Mouse (Mus musculus): Measurements from ENCODE around the gene Nfic. TPM values are rescaled to one million over a fixed set of nuclear protein-coding genes. Genes with fewer than 3 reads are reported as not detected.

Gene Nfic
- polyA plus RNA-seq, 1 experiment: 6.1 TPM

- no peak overlapping the region for H3K27ac ChIP-seq (ENCODE audit: insufficient read depth, low read length)
- H3K27me3 ChIP-seq (ENCODE audit: control insufficient read depth, insufficient read depth, low read length, poor library complexity, severe bottlenecking): no peaks in the 10 kb centered on the region
- TF ChIP-seq EP300 (IDR thresholded peaks at IDR 0.05; ENCODE audit: insufficient read depth, low read depth, low read length) (no peak), POLR2A (IDR thresholded peaks at IDR 0.05; ENCODE audit: insufficient read depth, low read length) (no peak), CTCF (IDR thresholded peaks at IDR 0.05; ENCODE audit: low read depth, low read length) (no peak)
- H3K9me3 ChIP-seq (replicated peaks; ENCODE audit: control insufficient read depth, insufficient read depth, low read length, poor library complexity, severe bottlenecking): no peaks in the 10 kb centered on the region
- H3K4me1 ChIP-seq (ENCODE audit: control insufficient read depth, insufficient read depth, low read length): no peaks in the 10 kb centered on the region
- H3K36me3 ChIP-seq (ENCODE audit: control insufficient read depth, insufficient read depth, low read length, poor library complexity, severe bottlenecking): peaks cover 2% of the 10 kb centered on the region; the same call in 1 of the 2 replicates
- no peak overlapping the region for H3K9ac ChIP-seq (ENCODE audit: low read depth, poor library complexity, severe bottlenecking)
- H3K4me3 ChIP-seq (ENCODE audit: low read depth, low read length): no peak overlapping the region
These were observed 80.1 kb downstream of the Nfic start for GRCm38 (mm10) chr10:81375322-81375721.

- TF ChIP-seq POLR2A (IDR thresholded peaks at IDR 0.05; ENCODE audit: insufficient read depth, low read length) (no peak), EP300 (IDR thresholded peaks at IDR 0.05; ENCODE audit: insufficient read depth, low read depth, low read length) (no peak), CTCF (IDR thresholded peaks at IDR 0.05; ENCODE audit: low read depth, low read length) (no peak)
- Histone ChIP-seq H3K27me3 (ENCODE audit: control insufficient read depth, insufficient read depth, low read length, poor library complexity, severe bottlenecking) (no peaks in the 10 kb centered on the region), H3K4me3 (ENCODE audit: low read depth, low read length) (no peak overlapping the region), H3K36me3 (ENCODE audit: control insufficient read depth, insufficient read depth, low read length, poor library complexity, severe bottlenecking) (peaks cover 18% of the 10 kb centered on the region), H3K9me3 (replicated peaks; ENCODE audit: control insufficient read depth, insufficient read depth, low read length, poor library complexity, severe bottlenecking) (no peaks in the 10 kb centered on the region), H3K27ac (ENCODE audit: insufficient read depth, low read length) (no peak overlapping the region), H3K4me1 (ENCODE audit: control insufficient read depth, insufficient read depth, low read length) (peaks cover 7% of the 10 kb centered on the region), H3K9ac (ENCODE audit: low read depth, poor library complexity, severe bottlenecking) (no peak overlapping the region)
These were observed 88.3 kb downstream of the Nfic start for GRCm38 (mm10) chr10:81367207-81367495.

GRCm38 (mm10) chr10:81366477-81367206 is 88.8 kb downstream of the Nfic start:
- Histone ChIP-seq H3K36me3 (ENCODE audit: control insufficient read depth, insufficient read depth, low read length, poor library complexity, severe bottlenecking) (peaks cover 18% of the 10 kb centered on the region), H3K4me1 (ENCODE audit: control insufficient read depth, insufficient read depth, low read length) (peaks cover 9% of the 10 kb centered on the region), H3K4me3 (ENCODE audit: low read depth, low read length) (no peak overlapping the region)

GRCm38 (mm10) chr10:81365672-81366476 is 89.6 kb downstream of the Nfic start, which contains the start of gene 4930404N11Rik:
Gene 4930404N11Rik (minus strand): TSS chr10:81365816.
- peaks cover 18% of the 10 kb centered on the region for H3K36me3 ChIP-seq (ENCODE audit: control insufficient read depth, insufficient read depth, low read length, poor library complexity, severe bottlenecking)
- H3K9me3 ChIP-seq (replicated peaks; ENCODE audit: control insufficient read depth, insufficient read depth, low read length, poor library complexity, severe bottlenecking): no peaks in the 10 kb centered on the region
- H3K4me1 ChIP-seq (ENCODE audit: control insufficient read depth, insufficient read depth, low read length): peaks cover 9% of the 10 kb centered on the region
- H3K27ac ChIP-seq (ENCODE audit: insufficient read depth, low read length): no peak within 1 kb of the TSS
- no peak for TF ChIP-seq CTCF (IDR thresholded peaks at IDR 0.05; ENCODE audit: low read depth, low read length)
- H3K4me3 ChIP-seq (ENCODE audit: low read depth, low read length): no peak within 1 kb of the TSS
- H3K9ac ChIP-seq (ENCODE audit: low read depth, poor library complexity, severe bottlenecking): no peak within 1 kb of the TSS
- H3K27me3 ChIP-seq (ENCODE audit: control insufficient read depth, insufficient read depth, low read length, poor library complexity, severe bottlenecking): no peaks in the 10 kb centered on the region

More at GRCm38 (mm10) chr10:81366477-81367206, 88.8 kb downstream of the Nfic start:
- no peak for TF ChIP-seq EP300 (IDR thresholded peaks at IDR 0.05; ENCODE audit: insufficient read depth, low read depth, low read length)
- TF ChIP-seq CTCF (IDR thresholded peaks at IDR 0.05; ENCODE audit: low read depth, low read length): no peak
- no peak for TF ChIP-seq POLR2A (IDR thresholded peaks at IDR 0.05; ENCODE audit: insufficient read depth, low read length)
- Histone ChIP-seq H3K27me3 (ENCODE audit: control insufficient read depth, insufficient read depth, low read length, poor library complexity, severe bottlenecking) (no peaks in the 10 kb centered on the region), H3K9me3 (replicated peaks; ENCODE audit: control insufficient read depth, insufficient read depth, low read length, poor library complexity, severe bottlenecking) (no peaks in the 10 kb centered on the region), H3K27ac (ENCODE audit: insufficient read depth, low read length) (no peak overlapping the region), H3K9ac (ENCODE audit: low read depth, poor library complexity, severe bottlenecking) (no peak overlapping the region)

- no peak overlapping the region for H3K4me3 ChIP-seq (ENCODE audit: low read depth, low read length)
- H3K9me3 ChIP-seq (replicated peaks; ENCODE audit: control insufficient read depth, insufficient read depth, low read length, poor library complexity, severe bottlenecking): no peaks in the 10 kb centered on the region
- H3K9ac ChIP-seq (ENCODE audit: low read depth, poor library complexity, severe bottlenecking): no peak overlapping the region
- no peak overlapping the region for H3K27ac ChIP-seq (ENCODE audit: insufficient read depth, low read length)
- H3K4me1 ChIP-seq (ENCODE audit: control insufficient read depth, insufficient read depth, low read length): peaks cover 13% of the 10 kb centered on the region
- no peak for TF ChIP-seq EP300 (IDR thresholded peaks at IDR 0.05; ENCODE audit: insufficient read depth, low read depth, low read length)
- no peak for TF ChIP-seq POLR2A (IDR thresholded peaks at IDR 0.05; ENCODE audit: insufficient read depth, low read length)
- no peak for TF ChIP-seq CTCF (IDR thresholded peaks at IDR 0.05; ENCODE audit: low read depth, low read length)
- H3K27me3 ChIP-seq (ENCODE audit: control insufficient read depth, insufficient read depth, low read length, poor library complexity, severe bottlenecking): no peaks in the 10 kb centered on the region
- H3K36me3 ChIP-seq (ENCODE audit: control insufficient read depth, insufficient read depth, low read length, poor library complexity, severe bottlenecking): peaks cover 14% of the 10 kb centered on the region
These were observed 90.4 kb downstream of the Nfic start for GRCm38 (mm10) chr10:81365073-81365472.

- Histone ChIP-seq H3K4me1 (ENCODE audit: control insufficient read depth, insufficient read depth, low read length) (peaks cover 13% of the 10 kb centered on the region), H3K9ac (ENCODE audit: low read depth, poor library complexity, severe bottlenecking) (no peak overlapping the region), H3K27me3 (ENCODE audit: control insufficient read depth, insufficient read depth, low read length, poor library complexity, severe bottlenecking) (no peaks in the 10 kb centered on the region), H3K4me3 (ENCODE audit: low read depth, low read length) (no peak overlapping the region), H3K9me3 (replicated peaks; ENCODE audit: control insufficient read depth, insufficient read depth, low read length, poor library complexity, severe bottlenecking) (no peaks in the 10 kb centered on the region), H3K36me3 (ENCODE audit: control insufficient read depth, insufficient read depth, low read length, poor library complexity, severe bottlenecking) (peaks cover 10% of the 10 kb centered on the region), H3K27ac (ENCODE audit: insufficient read depth, low read length) (no peak overlapping the region)
- no peak for TF ChIP-seq EP300 (IDR thresholded peaks at IDR 0.05; ENCODE audit: insufficient read depth, low read depth, low read length)
- no peak for TF ChIP-seq POLR2A (IDR thresholded peaks at IDR 0.05; ENCODE audit: insufficient read depth, low read length)
- no peak for TF ChIP-seq CTCF (IDR thresholded peaks at IDR 0.05; ENCODE audit: low read depth, low read length)
These were observed 90.8 kb downstream of the Nfic start for GRCm38 (mm10) chr10:81364666-81365065.

All from ES-Bruce4 (cell line).